Mouse (Mus musculus) lung, postnatal 0 days (tissue): ENCODE results near the gene Plxdc1.

Source experiments
- CTCF ChIP-seq: IDR thresholded peaks from 2 replicates; pipeline ENCODE4 v1.5.1; 2016; ENCODE audit warnings: antibody characterized with exemption, mild to moderate bottlenecking
- EP300 ChIP-seq: IDR thresholded peaks from 2 replicates; pipeline ENCODE4 v1.6.1; 2016; ENCODE audit warnings: antibody characterized with exemption, mild to moderate bottlenecking, control low read depth

- TF ChIP-seq EP300 (no peak), CTCF (peak; percentile 55)
Measured at GRCm38 (mm10) chr11:97995564-97996288, 9.5 kb upstream of the Plxdc1 start, which contains the start of gene Arl5c.
